Mouse (Mus musculus): ENCODE data around the gene Wdr59.

The Wdr59 gene

GRCm38 (mm10) chr8:111403391-111403790 is 118.5 kb downstream of the Wdr59 start:
- DNase-seq (ENCODE audit: low read depth, low spot score) = no peak

Measured in forelimb bud, embryonic 11.5 days (tissue).